Mouse (Mus musculus) liver (tissue): ENCODE data around the gene Ulk4.
"Not testable (repeated sequence)": the region's sequence is repeated elsewhere in the genome, so short reads cannot be mapped to it uniquely, and the experiment has no call there.

ENCODE experiments used
- DNase-seq: peaks from one replicate; pipeline ENCODE4 v3.0.0-alpha.2; 2020; ENCODE audit warnings: mixed read lengths

The Ulk4 gene

GRCm38 (mm10) chr9:121058116-121058515 is 218.9 kb downstream of the Ulk4 start:
- DNase-seq: no peak

DNA sequence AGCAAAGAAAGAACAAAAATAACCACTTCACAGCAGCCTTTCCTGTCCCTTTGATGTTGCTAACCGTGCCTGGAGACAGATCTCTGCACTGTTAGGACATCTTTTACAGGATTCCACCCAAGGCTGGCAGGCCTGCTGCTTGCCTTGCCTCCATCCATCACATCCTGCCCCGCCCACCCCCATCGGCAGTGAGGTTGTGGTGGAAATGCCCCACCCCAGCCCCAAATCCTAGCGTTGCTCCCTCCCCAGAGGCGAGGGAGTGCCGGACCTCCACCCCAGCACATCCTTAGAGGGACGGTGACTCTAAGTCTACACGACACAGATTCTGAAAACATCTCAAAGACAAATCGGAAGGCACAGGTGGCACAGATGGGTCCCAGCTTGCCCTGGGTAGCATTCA is 219.6 kb downstream of the Ulk4 start:
- DNase-seq: no peak

GRCm38 (mm10) chr9:121056526-121056925 is 220.5 kb downstream of the Ulk4 start:
- DNase-seq: no peak

DNA sequence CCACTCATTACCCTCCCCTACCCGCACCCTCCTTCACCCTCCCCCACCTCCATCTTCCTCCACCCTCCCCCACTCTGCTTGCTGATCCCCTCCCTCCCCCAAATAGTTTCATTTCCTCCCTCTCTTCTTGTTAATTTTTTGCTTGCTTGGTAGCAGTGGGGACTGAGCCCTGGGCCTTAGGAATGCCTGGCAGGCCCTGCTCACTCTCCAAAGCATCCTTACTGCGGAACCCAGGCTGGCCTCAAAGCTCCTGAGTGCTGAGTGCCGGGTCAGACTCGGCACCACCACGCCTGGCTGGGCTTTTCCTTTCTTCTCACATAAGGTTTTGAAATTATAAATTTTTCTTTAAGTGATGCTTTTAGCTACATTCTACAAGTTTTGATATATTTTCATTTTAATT is 221.0 kb downstream of the Ulk4 start:
- no peak for DNase-seq

GRCm38 (mm10) chr9:121045657-121046056 is 231.3 kb downstream of the Ulk4 start:
- not testable (repeated sequence) for DNase-seq

DNA sequence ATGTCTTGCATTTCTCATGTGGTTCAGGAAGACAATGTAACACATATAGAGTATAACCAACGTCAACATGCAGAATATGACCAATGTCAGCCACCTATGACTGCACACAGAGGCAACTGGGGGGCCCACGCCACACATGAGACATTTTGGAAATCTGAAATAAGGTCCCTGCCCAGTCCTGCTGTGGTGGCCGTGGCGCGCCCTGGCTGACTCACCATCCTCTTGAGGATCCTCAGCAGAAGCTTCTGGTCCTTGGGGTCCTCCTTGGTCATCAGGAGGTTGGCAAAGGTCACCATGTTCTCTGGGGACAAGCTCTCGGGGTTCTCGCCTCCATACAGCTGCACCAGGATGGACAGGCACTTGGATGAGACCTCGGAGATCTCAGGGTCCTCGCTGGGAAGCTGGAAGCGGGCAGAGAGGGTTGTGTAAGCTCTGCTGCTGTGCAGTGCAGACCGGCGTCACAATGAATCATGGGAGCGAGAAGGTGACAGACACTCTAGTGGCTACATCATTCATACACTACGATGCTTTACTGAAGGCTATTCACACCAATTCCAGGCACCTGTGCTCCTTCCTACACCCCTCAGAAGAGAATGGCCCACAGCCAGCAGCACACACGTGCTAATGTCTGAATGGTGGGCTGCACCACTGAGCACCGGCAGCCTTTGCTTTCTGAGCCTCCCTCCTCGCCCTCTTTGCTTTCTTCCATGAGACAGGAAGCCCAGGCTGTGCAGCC is 232.4 kb downstream of the Ulk4 start:
- no peak for DNase-seq

GRCm38 (mm10) chr9:121043021-121043420 is 234.0 kb downstream of the Ulk4 start:
- no peak for DNase-seq

- no peak for DNase-seq
These were observed 238.6 kb downstream of the Ulk4 start for GRCm38 (mm10) chr9:121038396-121038795.

DNA sequence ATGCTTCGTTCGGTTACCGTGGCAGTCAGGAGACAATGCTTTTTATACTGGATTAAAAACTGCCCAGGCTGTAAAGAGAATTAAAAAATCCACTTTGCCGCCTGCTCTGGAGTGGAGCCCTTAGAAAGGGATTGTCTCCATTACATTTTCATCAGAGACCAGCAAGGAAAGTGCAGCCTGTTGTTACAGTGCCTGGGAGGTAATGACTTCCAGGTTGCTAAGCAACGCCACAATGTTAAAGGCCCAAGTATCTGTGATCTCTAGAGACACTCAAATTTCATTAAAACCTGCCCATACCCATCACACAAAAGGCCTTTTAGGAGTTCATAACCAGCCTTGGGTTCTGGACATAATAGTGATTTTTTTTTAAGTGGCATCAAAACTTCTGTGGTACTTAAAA is 239.0 kb downstream of the Ulk4 start:
- DNase-seq: no peak

DNA sequence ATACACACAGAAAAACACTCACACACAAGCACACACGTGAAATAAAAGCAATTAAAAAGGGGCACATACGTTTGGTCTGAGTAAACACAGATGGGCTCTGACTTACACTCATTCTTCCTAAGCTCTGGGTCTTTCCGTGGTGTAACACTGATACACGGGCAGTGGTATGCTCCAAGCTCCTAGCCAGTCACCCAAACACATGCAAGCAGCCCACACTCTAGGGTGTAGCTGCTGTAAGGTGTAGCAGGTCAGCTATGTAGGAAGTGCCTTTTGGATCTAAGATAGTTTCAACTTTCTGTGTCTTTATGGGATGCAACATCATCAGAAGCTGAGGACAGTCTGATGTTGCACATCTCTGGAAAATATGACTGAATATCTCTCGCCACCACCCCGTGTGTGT is 241.7 kb downstream of the Ulk4 start:
- no peak for DNase-seq

- DNase-seq: no peak
These were observed 243.4 kb downstream of the Ulk4 start for GRCm38 (mm10) chr9:121033596-121033995.

GRCm38 (mm10) chr9:121032322-121032964 is 244.6 kb downstream of the Ulk4 start:
- no peak for DNase-seq

DNA sequence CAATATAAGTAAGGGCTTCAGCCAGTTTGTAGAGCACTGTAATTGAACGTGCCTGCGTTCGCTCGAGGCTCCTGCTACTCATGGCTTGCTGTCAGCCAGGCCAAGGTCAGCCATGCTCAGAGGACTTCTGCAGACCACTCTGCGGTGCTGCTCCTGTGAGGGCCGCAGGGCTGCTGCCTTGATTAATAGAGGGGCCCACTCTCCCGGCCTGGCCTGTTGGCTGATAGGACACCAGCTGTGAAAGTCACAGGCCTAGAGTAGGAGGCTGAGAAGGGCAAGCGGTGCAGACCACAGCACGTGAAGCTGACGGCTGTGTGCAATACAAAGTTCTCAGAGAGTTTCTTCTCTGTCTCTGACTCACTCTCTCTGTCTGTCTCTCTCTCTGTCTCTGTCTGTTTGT is 246.0 kb downstream of the Ulk4 start:
- DNase-seq: no peak

- DNase-seq: peak; percentile 22
These were observed 247.2 kb downstream of the Ulk4 start for GRCm38 (mm10) chr9:121029786-121030185.

- DNase-seq: no peak
These were observed 253.3 kb downstream of the Ulk4 start for GRCm38 (mm10) chr9:121023526-121024264.

- no peak for DNase-seq
These were observed 256.6 kb downstream of the Ulk4 start for GRCm38 (mm10) chr9:121020360-121020759.

- DNase-seq: no peak
These were observed 257.1 kb downstream of the Ulk4 start for GRCm38 (mm10) chr9:121019932-121020331.

DNA sequence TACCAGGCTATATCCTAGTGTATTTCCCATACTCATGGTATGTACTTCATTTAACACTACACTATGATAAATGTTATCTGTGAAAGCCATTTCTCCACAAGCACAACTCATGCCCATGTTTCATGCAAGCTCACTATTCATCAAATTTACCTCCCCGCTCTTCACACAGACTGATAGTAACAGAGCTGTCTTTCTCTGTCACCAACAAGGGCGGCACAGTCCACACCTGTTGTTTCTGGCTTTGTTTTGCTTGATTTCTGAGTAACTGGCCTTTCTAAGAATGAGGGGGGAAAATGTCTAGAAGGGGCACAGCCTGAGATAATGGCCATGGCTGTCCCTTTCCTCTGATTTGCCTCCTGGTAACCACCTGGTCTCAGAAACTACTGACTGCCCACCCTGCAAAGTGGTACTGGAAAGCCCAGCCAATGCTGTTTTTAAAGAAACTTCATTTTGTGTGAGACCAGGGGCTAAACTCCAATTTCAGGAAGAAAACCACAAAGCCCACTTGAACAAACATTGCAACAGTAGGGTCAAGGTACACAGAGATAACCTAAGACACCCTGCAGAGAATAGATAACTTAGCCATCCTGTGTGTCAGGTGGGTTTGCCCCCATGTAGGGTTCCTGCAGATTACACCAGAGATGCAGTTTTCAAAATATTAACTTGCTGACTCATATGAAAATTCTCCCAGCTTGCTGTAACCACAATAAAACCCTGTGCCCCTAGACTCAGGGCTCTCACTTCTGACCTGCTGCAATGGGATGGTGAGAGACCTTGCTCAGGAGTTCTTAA is 258.3 kb downstream of the Ulk4 start:
- no peak for DNase-seq

DNA sequence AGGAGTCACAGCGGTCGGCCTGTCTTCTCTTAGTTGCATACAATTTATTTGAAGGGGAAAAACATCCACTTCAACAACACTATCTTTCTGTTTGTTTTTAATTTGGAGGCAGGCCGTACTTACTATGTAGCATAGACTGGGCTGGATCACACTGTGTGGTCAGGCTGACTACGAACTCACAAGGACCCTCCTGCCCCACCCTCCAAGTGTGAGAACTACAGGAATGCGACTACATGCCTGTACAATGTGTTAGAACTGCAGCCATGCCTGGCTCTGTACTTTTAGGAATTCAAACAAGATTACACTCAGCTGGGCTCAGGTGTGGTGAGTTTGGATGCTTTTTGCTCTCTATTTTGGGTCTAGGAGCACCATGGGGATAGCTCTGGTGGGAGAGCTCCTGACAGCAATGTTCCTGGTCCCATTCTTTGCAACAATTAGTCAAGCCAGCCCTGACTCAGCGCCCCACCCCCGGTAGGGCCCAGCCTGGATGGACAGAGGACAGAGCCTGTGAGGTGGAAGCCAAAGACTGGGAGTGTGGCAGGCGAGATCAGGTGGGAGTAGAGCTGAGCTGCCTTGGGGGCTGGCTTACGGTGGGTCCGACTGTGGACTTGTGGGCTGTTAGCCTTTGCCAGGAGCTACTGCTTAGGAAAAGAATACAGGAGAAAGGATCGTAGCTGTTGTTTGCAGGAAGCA is 261.0 kb downstream of the Ulk4 start:
- no peak for DNase-seq

DNA sequence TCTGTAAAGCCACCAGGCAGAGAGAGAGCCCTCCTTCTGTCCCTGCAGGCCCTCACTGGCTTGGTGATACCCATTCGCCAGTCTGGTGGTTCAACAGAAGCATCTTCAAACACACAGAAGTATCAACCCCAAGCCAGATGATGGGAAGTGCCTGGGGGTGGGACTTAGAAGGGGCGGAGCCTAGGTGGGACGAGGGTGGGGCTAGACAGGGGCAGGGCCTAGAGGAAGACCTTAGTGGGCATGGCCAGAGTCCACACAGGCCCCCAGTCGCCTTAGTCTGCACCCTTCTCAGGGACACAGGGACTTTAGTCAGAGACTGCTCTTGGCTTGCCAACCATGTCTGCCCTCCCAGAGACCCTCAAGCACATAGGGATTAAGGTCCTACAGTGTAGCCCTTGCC is 265.5 kb downstream of the Ulk4 start:
- peak; percentile 25 for DNase-seq

- DNase-seq: no peak
These were observed 266.5 kb downstream of the Ulk4 start for GRCm38 (mm10) chr9:121010544-121010943.

GRCm38 (mm10) chr9:121005961-121006360 is 271.0 kb downstream of the Ulk4 start:
- DNase-seq: no peak
